Mouse (Mus musculus): ENCODE measurements at regions not wholly inside any gene's neighbourhood (a gene's known extent, or its start where the extent isn't known, plus 50 kb on each side); places are given as distances from the start of the nearest gene placed in this dataset.

GRCm38 (mm10) chr1:35853018-35853417 lies 215.2 kb upstream of the Hs6st1 start (continued):
- peak; percentile 91 for TF ChIP-seq TCF12 (IDR thresholded peaks at IDR 0.05; ENCODE audit: low read depth, low read length)
- TF ChIP-seq POLR2AphosphoS5 (IDR thresholded peaks at IDR 0.05; ENCODE audit: borderline replicate concordance, low read depth, low read length) = no peak
- TF ChIP-seq NELFE (IDR thresholded peaks at IDR 0.05; ENCODE audit: low read depth, low read length) = no peak
- TF ChIP-seq TBP (IDR thresholded peaks at IDR 0.05; ENCODE audit: low read depth, low read length) = no peak
- no peak for TF ChIP-seq MAZ (IDR thresholded peaks at IDR 0.05; ENCODE audit: low read depth, low read length)

GRCm38 (mm10) chr1:35855650-35856049 lies 212.6 kb upstream of the Hs6st1 start:
- no peak overlapping the region for H3K9ac ChIP-seq (ENCODE audit: control insufficient read depth, low read depth, low read length, poor library complexity, severe bottlenecking)
- no peaks in the 10 kb centered on the region for H3K9me3 ChIP-seq (replicated peaks; ENCODE audit: insufficient read depth, low read length)
- H3K79me2 ChIP-seq (ENCODE audit: control insufficient read depth, insufficient read depth, low read length, poor library complexity) = no peaks in the 10 kb centered on the region
- no peaks in the 10 kb centered on the region for H3K27me3 ChIP-seq (ENCODE audit: control insufficient read depth in 1 of 2, insufficient read depth in 2 of 2, low read length in 2 of 2)
- peak overlapping the region; percentile 35; the same call in 1 of the 2 replicates for H3K27ac ChIP-seq (ENCODE audit: control insufficient read depth, low read depth, low read length)
- peaks cover 26 to 49% of the 10 kb centered on the region in 2 experiments for H3K4me1 ChIP-seq (ENCODE audit: control insufficient read depth in 1 of 2, insufficient read depth in 2 of 2, low read length in 2 of 2)
- TF ChIP-seq GATA1 (IDR thresholded peaks at IDR 0.05; ENCODE audit: low read depth, low read length) = peak; percentile 56
- TF ChIP-seq ELF1 (IDR thresholded peaks at IDR 0.05; ENCODE audit: low read depth, low read length) = no peak
- TF ChIP-seq TCF12 (IDR thresholded peaks at IDR 0.05; ENCODE audit: low read depth, low read length) = peak; percentile 24; the same call in 1 of the 2 replicates
- TF ChIP-seq JUND (IDR thresholded peaks at IDR 0.05; ENCODE audit: low read depth, low read length) = no peak
- TF ChIP-seq RAD21 (IDR thresholded peaks at IDR 0.05; ENCODE audit: low read depth, low read length) = no peak
- TF ChIP-seq CTCF (IDR thresholded peaks at IDR 0.05 in 2 of 3, conservative IDR thresholded peaks at IDR 0.05 in 1 of 3; ENCODE audit: control insufficient read depth in 1 of 3, insufficient read depth in 1 of 3, low read depth in 2 of 3, low read length in 3 of 3, poor library complexity in 1 of 3, severe bottlenecking in 1 of 3) = no peak
- TF ChIP-seq ZNF384 (IDR thresholded peaks at IDR 0.05; ENCODE audit: low read depth, low read length) = no peak
- TF ChIP-seq NELFE (IDR thresholded peaks at IDR 0.05; ENCODE audit: low read depth, low read length) = no peak
- no peak for TF ChIP-seq MYB (IDR thresholded peaks at IDR 0.05; ENCODE audit: low read depth, low read length)
- no peak for TF ChIP-seq MAX (IDR thresholded peaks at IDR 0.05; ENCODE audit: low read length)
- TF ChIP-seq EP300 (IDR thresholded peaks at IDR 0.05; ENCODE audit: low read depth in 1 of 2, low read length in 2 of 2) = peak in 1 of 2 experiments; percentile 38; a peak in 1 of 4 replicates
- TF ChIP-seq USF2 (IDR thresholded peaks at IDR 0.05; ENCODE audit: borderline replicate concordance in 1 of 2, insufficient read depth in 1 of 2, low read depth in 1 of 2, low read length in 2 of 2) = no peak
- TF ChIP-seq E2F4 (IDR thresholded peaks at IDR 0.05; ENCODE audit: borderline replicate concordance, low read depth, low read length) = no peak
- peak; percentile 27; the same call in 1 of the 2 replicates for TF ChIP-seq ETS1 (IDR thresholded peaks at IDR 0.05; ENCODE audit: low read depth, low read length)
- no peak for DNase-seq (ENCODE audit: low read depth, low spot score)
- H3K36me3 ChIP-seq (ENCODE audit: control insufficient read depth in 1 of 2, insufficient read depth in 2 of 2, low read length in 2 of 2) = peaks cover 0 to 44% of the 10 kb centered on the region in 2 experiments; a peak in 2 of 4 replicates
- H3K4me3 ChIP-seq (ENCODE audit: control insufficient read depth in 1 of 2, insufficient read depth in 1 of 2, low read depth in 2 of 2, low read length in 2 of 2) = no peak overlapping the region

GRCm38 (mm10) chr1:35858342-35858741 lies 209.9 kb upstream of the Hs6st1 start:
- Histone ChIP-seq H3K4me1 (ENCODE audit: control insufficient read depth in 1 of 2, insufficient read depth in 2 of 2, low read length in 2 of 2) (peaks cover 27 to 57% of the 10 kb centered on the region in 2 experiments), H3K9me3 (replicated peaks; ENCODE audit: insufficient read depth, low read length) (no peaks in the 10 kb centered on the region), H3K36me3 (ENCODE audit: control insufficient read depth in 1 of 2, insufficient read depth in 2 of 2, low read length in 2 of 2) (peaks cover 0 to 55% of the 10 kb centered on the region in 2 experiments; a peak in 2 of 4 replicates), H3K27me3 (ENCODE audit: control insufficient read depth in 1 of 2, insufficient read depth in 2 of 2, low read length in 2 of 2) (no peaks in the 10 kb centered on the region), H3K79me2 (ENCODE audit: control insufficient read depth, insufficient read depth, low read length, poor library complexity) (no peaks in the 10 kb centered on the region), H3K27ac (ENCODE audit: control insufficient read depth, low read depth, low read length) (0 out of 2 replicates have a peak overlapping the region, but pooled peaks have one; percentile 6), H3K4me3 (ENCODE audit: control insufficient read depth in 1 of 2, insufficient read depth in 1 of 2, low read depth in 2 of 2, low read length in 2 of 2) (no peak overlapping the region), H3K9ac (ENCODE audit: control insufficient read depth, low read depth, low read length, poor library complexity, severe bottlenecking) (no peak overlapping the region)
- TF ChIP-seq SMC3 (IDR thresholded peaks at IDR 0.05; ENCODE audit: low read depth, low read length) (no peak), TBP (IDR thresholded peaks at IDR 0.05; ENCODE audit: low read depth, low read length) (no peak), MAFK (IDR thresholded peaks at IDR 0.05; ENCODE audit: borderline replicate concordance, low read depth, low read length) (no peak), MYC (IDR thresholded peaks at IDR 0.05; ENCODE audit: low read depth, low read length) (no peak), MEF2A (IDR thresholded peaks at IDR 0.05; ENCODE audit: extremely low read depth, insufficient replicate concordance, low read depth, low read length, poor library complexity, severe bottlenecking) (no peak), ZC3H11A (IDR thresholded peaks at IDR 0.05; ENCODE audit: low read depth, low read length) (no peak), TCF12 (IDR thresholded peaks at IDR 0.05; ENCODE audit: low read depth, low read length) (no peak), CHD1 (IDR thresholded peaks at IDR 0.05; ENCODE audit: low read depth, low read length) (no peak), USF1 (IDR thresholded peaks at IDR 0.05; ENCODE audit: low read depth, low read length) (no peak), GATA1 (IDR thresholded peaks at IDR 0.05; ENCODE audit: low read depth, low read length) (no peak), MAZ (IDR thresholded peaks at IDR 0.05; ENCODE audit: low read depth, low read length) (no peak), POLR2AphosphoS5 (IDR thresholded peaks at IDR 0.05; ENCODE audit: borderline replicate concordance, low read depth, low read length) (no peak), ETS1 (IDR thresholded peaks at IDR 0.05; ENCODE audit: low read depth, low read length) (no peak), CHD2 (IDR thresholded peaks at IDR 0.05; ENCODE audit: low read length) (no peak), POLR2AphosphoS2 (IDR thresholded peaks at IDR 0.05; ENCODE audit: low read length) (no peak), MAX (IDR thresholded peaks at IDR 0.05; ENCODE audit: low read length) (no peak), USF2 (IDR thresholded peaks at IDR 0.05; ENCODE audit: borderline replicate concordance in 1 of 2, insufficient read depth in 1 of 2, low read depth in 1 of 2, low read length in 2 of 2) (no peak), MXI1 (IDR thresholded peaks at IDR 0.05; ENCODE audit: low read depth, low read length) (no peak), POLR2A (IDR thresholded peaks at IDR 0.05; ENCODE audit: control insufficient read depth in 1 of 2, insufficient read depth in 1 of 2, low read depth in 1 of 2, low read length in 2 of 2, poor library complexity in 1 of 2) (no peak)
- DNase-seq (ENCODE audit: low read depth, low spot score) = no peak
